Mouse (Mus musculus): ENCODE data around the gene Fbxw2.
"Not testable (repeated sequence)": the region's sequence is repeated elsewhere in the genome, so short reads cannot be mapped to it uniquely, and the experiment has no call there.

Fbxw2 gene

DNA sequence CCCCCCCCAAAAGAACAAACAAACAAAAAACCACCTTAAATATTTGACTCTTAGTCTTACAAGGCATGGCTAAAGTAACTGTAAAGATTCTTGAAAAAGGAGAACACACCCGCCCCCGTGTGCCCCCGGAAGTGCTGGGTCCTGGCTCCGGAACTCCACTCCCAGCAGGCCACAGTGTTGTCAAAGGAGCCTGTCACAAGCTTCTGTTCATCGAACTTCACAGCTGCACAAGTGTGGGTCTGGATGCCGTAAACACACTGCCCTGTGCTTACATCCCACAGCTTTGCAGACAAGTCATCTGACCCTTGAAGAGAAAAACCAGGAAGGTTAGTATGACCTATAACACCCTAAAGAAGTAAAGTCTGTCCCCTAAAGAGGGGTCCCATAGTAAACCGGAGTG is 13.4 kb downstream of the Fbxw2 start:
- DNase-seq (ENCODE audit: low spot score in 2 of 2) = no peak

DNA sequence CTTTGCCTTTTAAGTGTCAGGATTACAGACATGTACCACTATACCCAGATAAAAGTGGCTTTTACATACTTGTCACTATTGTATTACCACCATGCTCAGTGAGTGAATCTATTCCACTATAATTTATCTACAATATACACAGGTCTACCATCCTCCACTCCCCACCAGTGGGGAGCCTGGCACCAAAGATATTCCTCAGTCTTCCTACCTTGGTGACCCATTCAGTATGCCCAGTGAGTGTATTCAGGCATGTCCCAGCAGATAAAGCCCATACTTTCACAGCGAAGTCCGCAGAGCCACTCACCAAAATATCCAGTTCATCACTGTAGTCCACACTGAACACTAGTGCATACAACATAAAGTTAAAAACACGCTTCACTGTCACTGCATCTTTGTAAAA is 15.3 kb downstream of the Fbxw2 start:
- DNase-seq (ENCODE audit: low spot score in 2 of 2) = no peak

DNA sequence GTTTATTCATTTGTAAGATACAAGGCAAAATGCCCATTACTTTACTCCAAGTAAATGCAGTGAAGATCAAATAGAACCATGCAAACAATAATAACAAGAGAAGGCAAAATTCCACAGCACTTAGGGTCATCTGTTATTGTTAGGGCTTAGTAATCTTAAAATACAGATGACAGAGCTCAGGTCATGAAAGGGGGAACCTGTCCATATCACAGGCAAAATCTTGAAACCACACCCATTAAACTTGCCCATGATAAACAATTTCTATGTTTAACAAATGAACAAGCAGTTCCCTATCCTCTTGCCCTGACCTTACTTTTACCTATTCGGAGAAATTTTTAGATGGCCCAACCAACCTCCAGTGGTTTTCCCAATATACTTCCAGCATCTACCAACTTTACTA is 16.5 kb downstream of the Fbxw2 start:
- DNase-seq (ENCODE audit: low spot score in 2 of 2) = no peak

- no peak for DNase-seq (ENCODE audit: low spot score in 2 of 2)
Observed at GRCm38 (mm10) chr2:34808057-34808456, 18.1 kb downstream of the Fbxw2 start.

DNA sequence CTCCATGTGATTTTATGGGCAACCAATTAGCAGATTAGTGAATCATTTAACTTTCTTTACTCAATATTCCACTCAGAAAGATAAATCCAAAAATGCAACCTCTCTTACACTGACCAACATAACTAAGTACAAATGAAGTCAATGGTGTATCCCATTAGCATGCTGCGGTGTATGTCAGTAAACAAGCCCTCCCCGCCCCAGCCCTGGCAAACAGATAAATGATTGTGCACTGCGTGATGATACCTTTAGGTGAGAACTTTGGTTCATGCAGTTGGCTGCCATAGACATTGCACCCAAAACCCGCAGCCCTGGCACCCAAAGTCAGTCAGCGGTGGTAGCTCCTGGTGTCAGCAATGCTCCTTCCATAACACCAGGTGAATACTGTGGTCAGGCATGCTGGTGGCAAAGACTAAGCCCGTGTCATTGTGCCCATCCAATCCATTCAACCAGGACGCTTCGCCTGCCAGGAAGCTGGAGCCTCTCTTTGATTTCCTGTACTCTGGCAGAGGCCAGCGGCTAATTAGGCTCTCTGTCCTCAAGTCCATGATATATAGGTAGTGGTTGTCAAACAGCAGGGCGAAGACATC is 20.7 kb downstream of the Fbxw2 start:
- DNase-seq (ENCODE audit: low spot score in 2 of 2) = no peak

GRCm38 (mm10) chr2:34804815-34805214 is 21.3 kb downstream of the Fbxw2 start:
- peak in 1 of 2 experiments; percentile 46 for DNase-seq (ENCODE audit: low spot score in 2 of 2)

GRCm38 (mm10) chr2:34804172-34804571 is 21.9 kb downstream of the Fbxw2 start:
- DNase-seq (ENCODE audit: low spot score in 2 of 2) = no peak

DNA sequence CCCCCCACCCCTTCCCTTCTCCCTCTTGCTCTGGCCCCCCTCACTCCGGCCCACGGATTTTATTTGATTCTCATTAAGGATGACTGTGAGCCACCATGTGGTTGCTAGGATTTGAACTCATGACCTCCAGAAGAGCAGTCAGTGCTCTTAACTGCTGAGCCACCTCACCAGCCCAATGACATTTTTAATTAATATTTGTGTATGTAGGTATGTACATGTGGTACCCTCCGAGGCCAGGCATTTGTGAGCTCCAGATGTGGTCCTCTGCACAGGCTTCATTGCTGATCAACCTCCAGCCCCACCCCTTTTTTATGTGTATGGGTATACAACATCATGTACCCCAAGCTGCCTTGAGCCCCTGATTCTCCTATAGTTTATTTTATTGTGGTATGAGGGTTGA is 22.4 kb downstream of the Fbxw2 start:
- DNase-seq (ENCODE audit: low spot score in 2 of 2) = no peak

- DNase-seq (ENCODE audit: low spot score in 2 of 2) = peak; percentile 42 to 70
Observed at GRCm38 (mm10) chr2:34802565-34803245, 23.4 kb downstream of the Fbxw2 start.

- DNase-seq (ENCODE audit: low spot score in 2 of 2) = peak; percentile 95 to 96
Observed at GRCm38 (mm10) chr2:34801516-34802482, 24.3 kb downstream of the Fbxw2 start.

DNA sequence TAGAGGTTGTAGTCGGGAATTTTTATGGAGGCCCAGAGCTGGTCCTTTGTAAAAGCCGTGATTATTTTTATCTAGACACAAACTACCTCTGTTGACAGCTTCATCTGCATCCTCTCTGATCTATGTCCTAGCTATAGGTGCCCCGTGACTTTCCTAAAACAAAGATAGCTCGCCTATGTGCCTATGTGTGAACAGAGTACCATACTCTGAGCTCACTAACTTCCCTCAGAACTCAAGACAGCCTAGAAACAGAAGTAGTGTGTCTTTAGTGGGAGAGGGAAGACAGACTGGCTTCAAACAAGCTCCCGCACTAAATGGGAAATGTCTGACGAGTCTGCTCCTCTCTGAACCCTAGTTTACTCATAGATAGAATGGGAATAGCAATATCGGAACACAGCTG is 25.7 kb downstream of the Fbxw2 start:
- DNase-seq (ENCODE audit: low spot score in 2 of 2) = no peak

DNA sequence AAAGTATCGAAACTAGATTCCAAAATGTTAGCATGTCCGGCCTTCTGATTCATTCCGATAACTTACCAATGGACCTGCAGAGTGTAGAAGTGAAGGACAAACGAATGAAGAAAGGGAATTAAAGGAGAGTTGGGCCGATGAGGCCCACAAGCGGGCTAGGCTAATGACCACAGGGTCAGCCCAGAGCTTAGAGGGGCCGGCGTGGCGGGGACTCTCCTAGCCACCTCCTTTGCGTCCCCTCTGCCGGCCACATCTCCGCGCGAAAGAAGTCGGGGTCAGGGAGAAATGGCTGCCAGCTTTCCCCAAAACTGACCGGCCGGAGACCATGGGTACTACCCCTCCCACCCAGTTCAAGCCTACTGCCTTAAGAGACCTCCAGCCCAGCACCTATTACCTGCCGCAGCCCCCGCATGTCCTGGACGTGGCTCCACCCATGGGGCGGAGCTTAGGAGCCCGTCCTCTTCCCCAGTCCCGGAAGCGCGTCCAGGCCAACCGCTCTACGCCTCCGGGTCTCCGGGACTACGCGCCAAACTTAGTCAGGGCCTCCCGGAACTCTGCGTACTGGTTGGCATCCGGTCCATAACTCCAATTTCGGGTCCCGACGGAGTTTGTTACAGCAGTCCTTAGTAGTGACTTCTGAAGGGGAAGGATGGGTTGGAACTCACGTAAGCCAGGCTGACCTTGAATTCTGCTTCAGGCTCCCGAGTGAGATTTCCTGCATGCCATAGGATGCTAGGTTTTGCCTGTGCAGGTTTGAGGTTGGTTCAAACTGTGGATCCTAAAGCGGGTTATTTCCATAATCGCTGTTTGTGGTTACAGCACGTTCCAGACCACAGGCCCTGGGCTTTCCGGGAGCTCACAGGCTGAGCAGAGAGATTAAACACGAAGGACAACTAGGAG is 26.5 kb downstream of the Fbxw2 start, which contains the start of gene Rabepk:
Rabepk (minus strand) TSS at position 556 of the 900 bp plus-strand sequence.
- DNase-seq (ENCODE audit: low spot score in 2 of 2) = peak; percentile 85 to 90

GRCm38 (mm10) chr2:34795426-34795825 is 30.7 kb downstream of the Fbxw2 start:
- DNase-seq (ENCODE audit: low spot score in 2 of 2) = peak in 1 of 2 experiments; percentile 56

- no peak for DNase-seq (ENCODE audit: low spot score in 2 of 2)
Observed at GRCm38 (mm10) chr2:34794511-34794910, 31.6 kb downstream of the Fbxw2 start.

- DNase-seq (ENCODE audit: low spot score in 2 of 2) = not testable (repeated sequence)
Observed at GRCm38 (mm10) chr2:34792543-34792942, 33.6 kb downstream of the Fbxw2 start.

DNA sequence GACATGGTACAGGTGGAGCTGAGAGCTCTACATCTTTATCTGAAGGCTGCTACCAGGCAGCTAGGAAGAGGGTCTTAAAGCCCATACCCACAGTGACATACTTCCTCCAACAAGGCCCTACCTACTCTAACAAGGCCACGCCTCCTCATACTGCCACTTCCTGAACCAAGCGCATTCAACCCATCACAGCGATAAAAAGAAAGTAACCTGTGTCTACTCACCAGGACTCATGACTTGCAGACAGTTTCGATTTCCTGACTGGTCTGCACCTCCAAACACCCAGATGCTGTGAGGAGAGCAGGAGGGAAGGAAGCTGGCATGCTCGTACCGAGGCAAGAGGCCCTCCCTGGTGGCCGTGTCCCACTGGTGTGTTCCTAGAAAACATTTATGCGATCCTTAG is 35.8 kb downstream of the Fbxw2 start:
- DNase-seq (ENCODE audit: low spot score in 2 of 2) = peak in 1 of 2 experiments; percentile 36

DNA sequence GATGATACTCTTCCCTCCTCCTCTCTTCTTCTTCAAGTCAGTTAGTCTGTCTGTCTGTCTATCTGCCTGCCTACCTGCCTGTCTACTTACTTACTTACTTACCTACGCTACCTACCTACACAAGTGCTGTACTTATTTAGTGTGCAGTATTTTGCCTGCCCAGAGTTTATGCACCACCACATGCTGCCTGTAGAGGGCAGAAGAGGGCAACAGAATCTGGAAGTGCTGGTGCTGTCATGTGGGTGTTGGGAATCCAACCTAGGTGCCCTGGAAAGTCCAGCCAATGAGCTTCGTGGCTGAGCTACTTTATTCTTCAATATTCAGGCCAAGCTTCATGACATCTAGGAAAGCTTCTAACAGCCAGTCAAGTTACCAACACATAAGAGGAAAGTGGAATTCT is 42.0 kb downstream of the Fbxw2 start:
- DNase-seq (ENCODE audit: low spot score in 2 of 2) = peak; percentile 74 to 85

GRCm38 (mm10) chr2:34783064-34784020 is 42.8 kb downstream of the Fbxw2 start:
- peak; percentile 77 to 79 for DNase-seq (ENCODE audit: low spot score in 2 of 2)

DNA sequence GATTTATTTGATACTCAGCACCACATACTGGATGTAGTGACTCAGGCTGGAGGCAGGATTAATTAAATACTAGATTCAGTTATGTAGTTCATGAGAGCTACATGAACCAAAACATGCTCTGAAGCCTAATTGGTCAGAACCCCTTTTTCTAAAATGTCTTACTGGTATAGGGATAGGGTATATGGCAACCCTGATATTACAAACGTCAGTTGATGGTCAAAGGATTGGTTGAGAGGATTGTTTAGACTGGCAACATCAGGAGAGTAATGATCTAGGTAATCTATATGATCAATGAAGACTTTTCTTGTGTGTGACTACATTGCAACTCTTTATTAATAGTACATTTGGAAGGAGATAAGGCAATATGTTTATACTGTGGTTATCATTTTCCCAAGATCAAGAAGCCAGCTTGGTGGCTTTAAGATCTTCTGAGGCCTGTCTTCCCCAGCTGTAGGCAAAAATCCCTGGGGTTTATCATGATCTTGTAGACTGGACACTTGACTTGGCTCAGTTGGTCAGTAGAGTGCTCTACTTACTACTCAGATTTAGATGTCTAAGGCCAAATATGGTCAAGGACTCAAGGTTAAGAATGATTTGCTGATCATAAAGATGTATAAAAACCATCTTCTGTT is 48.8 kb downstream of the Fbxw2 start:
- DNase-seq (ENCODE audit: low spot score in 2 of 2) = no peak

DNA sequence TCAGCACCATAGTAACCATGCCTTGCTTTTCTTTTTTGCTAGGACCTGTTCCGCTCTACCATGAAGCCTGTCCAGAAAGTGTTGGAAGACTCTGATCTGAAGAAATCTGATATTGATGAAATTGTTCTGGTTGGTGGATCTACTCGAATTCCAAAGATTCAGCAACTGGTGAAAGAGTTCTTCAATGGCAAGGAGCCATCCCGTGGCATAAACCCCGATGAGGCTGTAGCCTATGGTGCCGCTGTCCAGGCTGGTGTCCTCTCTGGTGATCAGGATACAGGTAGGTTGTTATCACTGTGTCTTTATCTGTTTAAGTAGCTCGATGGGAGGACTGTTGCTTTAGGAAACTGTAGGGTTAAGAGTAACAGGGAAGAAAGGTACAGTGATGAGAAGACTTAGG is 51.6 kb downstream of the Fbxw2 start:
- DNase-seq (ENCODE audit: low spot score in 2 of 2) = no peak

Data from spleen, postnatal 4 days (tissue).